Mouse (Mus musculus) cerebellum, postnatal 10 days (tissue): Measurements from ENCODE around the gene Aadac.
A peak's percentile ranks its signal among the peaks of the same experiment; 100 is the strongest.

Source experiments
- DNase-seq, 2 experiments: peaks; one replicate each; pipeline ENCODE4 v3.0.0; 2021; ENCODE audit warnings: mixed read lengths in 2 of 2

Gene Aadac

GRCm38 (mm10) chr3:60025417-60025816 lies at the start of gene Aadac:
Aadac (plus strand) TSS chr3:60025717.
- DNase-seq: no peak

GRCm38 (mm10) chr3:60003622-60004021 lies 21.9 kb upstream of the Aadac start:
- DNase-seq: no peak

DNA sequence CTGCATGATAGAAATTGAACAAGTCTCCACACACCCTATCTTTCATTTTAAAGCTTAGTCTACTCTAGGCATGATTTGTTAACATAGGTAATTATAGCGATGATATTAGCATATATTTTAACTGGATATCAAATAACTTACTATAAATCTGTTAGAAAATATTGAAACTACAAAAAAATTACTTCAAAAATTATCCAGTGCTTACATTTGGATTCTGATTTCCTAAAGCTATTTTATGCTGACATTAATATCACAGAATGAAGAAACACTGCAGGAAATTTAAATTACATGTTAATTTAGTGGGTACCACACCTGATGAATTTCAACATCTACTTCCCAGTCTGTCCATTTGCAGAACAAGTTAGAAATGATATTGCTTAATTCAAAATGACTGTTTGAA lies 19.1 kb upstream of the Aadac start, which contains the start of gene Aadacl2:
Gene Aadacl2, plus strand, starts transcription at position 301 of the 400 bp plus-strand sequence.
- DNase-seq: no peak

DNA sequence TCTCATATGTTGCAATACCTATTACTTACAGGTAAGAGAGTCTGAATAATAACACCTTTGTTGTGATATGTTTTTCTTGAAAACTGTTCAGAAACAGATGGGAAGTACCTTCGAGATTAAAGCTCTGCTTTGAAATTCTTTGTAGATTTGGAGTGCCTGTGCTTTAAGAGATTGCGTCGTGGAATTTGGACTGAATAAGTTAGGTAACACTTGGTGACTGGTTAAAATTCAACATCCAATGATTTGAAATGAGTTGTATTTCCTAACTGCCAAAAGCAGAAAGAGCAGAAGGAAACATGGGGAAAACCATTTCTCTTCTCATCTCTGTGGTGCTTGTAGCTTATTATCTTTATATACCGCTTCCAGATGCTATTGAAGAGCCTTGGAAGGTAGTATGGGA lies 6.0 kb downstream of the Aadac start:
- DNase-seq: no peak

DNA sequence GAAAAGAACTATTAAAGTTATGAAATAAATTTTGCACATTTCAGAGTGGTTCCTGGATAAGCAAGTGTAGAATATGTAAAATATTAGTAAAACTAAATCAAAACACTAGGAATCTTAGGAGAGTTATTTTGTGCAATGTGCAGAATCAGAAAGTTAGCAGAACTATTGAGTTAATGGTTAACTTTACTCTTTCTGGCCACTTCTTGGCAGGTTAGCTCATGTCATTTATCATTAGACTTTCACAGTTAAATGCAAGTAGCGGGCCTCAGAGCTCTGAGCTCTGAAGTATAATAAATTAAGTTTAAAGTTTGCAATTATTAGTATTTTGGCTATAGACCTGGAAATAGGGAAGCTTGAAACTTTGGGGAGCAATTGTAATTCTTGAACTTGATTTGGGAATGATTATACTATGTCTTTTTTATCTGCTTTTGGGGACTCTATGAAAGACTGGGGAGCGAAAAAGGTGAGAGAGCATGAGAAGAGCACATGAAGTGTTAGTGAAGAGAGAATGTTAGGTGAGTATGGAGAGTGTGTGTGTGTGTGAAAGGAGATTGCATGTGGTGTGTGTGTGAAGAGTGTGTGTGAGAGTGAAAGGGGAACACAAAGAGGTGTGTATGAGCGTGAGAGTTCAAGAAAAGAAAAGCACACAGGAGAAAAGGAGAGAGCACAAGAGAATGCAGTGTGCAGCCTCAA lies 20.9 kb downstream of the Aadac start:
- DNase-seq: no peak

DNA sequence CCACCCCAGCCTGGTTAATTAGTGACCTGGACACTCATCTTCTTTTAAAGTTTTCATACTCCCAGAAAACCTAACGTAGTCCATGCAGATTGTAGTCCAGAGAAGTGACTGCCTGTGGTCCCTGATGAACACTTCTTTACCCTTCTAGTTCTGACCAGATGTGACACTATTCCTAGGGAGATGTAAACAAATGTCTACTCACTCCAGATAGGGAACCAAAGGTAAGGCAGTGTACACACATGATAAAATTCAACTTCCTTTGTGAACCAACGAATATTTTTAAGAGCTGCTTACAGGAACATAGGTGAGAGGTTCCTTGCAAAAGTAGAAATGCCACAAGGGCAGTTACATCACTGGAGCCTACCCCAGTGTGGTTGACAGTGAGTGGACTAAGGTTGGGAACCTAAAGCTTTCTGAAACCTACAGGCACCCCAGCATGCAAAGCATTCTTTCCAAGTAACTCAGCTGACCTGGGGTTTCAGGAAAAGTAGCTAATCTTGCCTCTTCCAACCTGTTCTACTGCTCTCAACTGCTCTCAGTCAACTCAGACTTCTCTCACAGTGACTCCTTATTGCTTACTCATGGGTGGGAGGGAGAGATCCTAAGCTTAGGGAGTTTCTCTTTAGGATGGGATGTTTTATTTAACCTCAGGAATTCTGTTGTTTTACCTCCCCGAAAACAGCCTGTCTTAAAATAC lies 27.9 kb downstream of the Aadac start:
- DNase-seq: no peak

DNA sequence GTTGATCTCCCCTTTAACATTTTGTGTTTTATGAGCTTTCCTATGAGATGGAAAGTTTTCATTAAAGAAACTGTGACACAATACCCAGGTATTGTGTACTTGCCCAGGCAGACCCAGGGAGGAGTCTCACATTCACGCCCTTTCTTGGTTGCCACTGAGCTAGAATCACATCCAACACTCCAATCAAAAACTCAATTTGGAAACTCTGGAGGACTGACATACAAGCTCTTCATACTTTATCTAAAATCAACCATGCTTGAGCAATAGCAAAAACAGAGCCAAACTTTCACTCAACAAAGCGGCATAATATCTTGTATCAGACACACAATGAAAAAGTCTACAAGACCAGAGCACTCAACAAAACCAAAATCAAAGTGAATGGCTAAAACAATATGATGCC lies 28.4 kb downstream of the Aadac start:
- no peak for DNase-seq

DNA sequence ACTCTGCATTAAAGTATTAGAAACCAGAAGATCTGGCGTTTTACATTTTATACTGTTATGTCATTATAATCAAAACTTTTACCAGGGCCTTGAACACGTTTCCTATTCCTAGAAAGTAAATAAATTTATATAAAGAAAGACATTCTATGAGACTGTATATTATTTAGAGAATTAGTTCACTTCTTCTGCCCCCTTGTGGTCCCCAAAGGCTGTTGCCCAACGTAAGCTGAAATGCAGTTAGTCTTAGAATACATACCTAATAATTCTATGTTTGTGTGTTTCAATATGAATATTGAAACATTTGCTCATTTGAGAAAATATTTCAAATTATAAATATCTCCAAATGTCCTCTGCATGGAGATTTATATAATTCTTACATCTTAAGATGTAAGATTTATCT lies 30.9 kb downstream of the Aadac start:
- peak; percentile 42 to 64 for DNase-seq

GRCm38 (mm10) chr3:60057070-60057808 lies 31.7 kb downstream of the Aadac start:
- DNase-seq: peak in 1 of 2 experiments; percentile 13

DNA sequence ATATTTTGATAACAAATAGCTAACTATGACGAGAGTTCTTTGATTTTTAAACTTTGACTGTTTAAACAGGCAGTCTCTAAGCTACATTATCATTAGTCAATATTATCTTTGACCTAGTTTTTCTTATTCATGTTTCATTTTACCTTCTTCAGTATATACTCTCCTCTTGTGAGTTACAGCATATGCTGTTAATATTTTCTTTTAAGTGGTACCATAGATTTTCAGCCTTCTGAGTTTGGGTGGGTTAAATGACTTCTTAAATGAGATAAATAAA lies 32.2 kb downstream of the Aadac start:
- no peak for DNase-seq

DNA sequence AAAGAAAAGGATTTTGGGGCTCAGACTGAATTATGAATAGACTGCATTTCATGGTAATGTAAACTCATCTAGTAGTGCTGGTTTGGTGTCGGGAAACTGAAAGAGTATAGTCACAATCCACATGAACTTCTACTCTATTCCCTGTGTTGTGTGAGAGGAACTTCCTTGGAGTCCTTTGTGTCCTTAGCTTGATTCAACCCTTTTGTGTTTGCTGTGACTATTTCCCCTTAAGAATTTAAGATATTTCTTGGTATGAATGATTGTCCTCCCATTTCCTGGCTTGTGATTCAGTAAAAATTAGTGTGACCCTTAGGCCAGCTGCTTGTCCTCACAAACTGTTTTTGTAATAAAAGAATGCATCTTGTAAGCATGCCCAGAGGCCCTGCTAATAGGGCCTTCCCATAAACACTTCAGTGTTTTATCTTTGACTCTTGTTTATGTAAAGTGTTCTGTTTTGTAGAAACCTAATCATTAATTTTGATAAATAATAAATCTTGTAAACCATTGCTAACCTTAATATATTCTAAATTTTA lies 53.4 kb downstream of the Aadac start:
- DNase-seq: no peak

- peak; percentile 29 to 48 for DNase-seq
These were observed 55.1 kb downstream of the Aadac start for GRCm38 (mm10) chr3:60080572-60080971.

DNA sequence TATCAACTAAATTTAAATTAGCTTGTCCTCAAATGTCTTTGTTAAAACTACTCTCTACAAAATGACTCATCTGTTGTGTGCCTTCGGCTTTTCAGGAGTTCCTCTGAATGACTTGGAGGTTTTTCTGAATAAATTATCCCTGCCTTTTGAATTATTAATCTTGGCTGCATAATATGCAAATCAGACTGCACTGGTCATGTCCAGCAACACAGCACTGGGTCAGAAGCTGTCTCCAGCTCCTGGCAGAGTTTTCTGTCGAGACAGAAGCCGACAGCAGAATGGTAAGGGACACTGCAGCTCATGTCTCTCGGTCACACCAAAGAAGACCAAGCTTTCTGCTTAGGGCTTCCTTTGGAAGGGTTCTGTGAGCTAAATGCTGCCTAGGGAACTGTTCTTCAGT lies 56.1 kb downstream of the Aadac start, which contains the start of gene Sucnr1:
Gene Sucnr1, plus strand, starts transcription at position 222 of the 400 bp plus-strand sequence.
- peak; percentile 66 to 70 for DNase-seq

DNA sequence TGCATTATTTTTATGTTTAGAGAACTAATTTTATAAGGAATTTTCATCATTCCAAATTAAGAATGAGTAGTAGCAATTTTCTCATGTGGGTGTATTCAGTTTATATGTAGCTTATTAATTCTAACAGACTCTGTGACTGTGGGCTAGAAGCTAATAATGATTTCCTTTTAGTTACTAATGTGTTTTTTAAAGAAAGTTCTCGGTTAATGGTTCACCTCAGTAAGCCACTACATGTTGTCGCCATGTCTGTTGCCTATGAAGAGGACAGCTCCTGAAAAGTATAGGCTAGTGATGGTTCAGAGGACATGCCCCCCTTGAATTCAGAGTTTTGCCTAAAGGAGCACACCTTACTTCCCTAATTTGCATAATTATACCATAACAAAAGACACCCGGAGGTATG lies 57.2 kb downstream of the Aadac start:
- no peak for DNase-seq

DNA sequence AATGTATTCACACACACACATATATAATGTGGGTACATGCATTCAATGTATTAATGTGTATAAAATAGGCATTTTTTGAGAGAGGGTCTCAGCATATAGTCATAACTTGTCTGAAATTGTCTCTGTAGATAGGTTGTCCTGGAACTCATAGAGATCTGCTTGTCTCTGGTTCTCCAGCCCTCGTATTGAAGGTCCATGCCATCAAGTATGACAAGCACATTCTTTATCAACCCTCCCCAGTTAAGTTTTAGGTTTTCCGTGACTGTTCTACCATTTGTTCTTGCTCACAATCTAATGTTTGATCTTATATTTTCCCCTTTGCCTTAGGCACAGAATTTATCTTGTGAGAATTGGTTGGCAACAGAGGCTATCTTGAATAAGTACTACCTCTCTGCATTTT lies 60.2 kb downstream of the Aadac start:
- no peak for DNase-seq
